Mouse (Mus musculus) testis, postnatal 10 days (tissue): ENCODE data around the gene Thoc5.
A peak's percentile ranks its signal among the peaks of the same experiment; 100 is the strongest.

Experiments
- DNase-seq: peaks from one replicate; pipeline ENCODE4 v3.0.0; 2021; ENCODE audit warnings: low spot score

Thoc5 gene

DNA sequence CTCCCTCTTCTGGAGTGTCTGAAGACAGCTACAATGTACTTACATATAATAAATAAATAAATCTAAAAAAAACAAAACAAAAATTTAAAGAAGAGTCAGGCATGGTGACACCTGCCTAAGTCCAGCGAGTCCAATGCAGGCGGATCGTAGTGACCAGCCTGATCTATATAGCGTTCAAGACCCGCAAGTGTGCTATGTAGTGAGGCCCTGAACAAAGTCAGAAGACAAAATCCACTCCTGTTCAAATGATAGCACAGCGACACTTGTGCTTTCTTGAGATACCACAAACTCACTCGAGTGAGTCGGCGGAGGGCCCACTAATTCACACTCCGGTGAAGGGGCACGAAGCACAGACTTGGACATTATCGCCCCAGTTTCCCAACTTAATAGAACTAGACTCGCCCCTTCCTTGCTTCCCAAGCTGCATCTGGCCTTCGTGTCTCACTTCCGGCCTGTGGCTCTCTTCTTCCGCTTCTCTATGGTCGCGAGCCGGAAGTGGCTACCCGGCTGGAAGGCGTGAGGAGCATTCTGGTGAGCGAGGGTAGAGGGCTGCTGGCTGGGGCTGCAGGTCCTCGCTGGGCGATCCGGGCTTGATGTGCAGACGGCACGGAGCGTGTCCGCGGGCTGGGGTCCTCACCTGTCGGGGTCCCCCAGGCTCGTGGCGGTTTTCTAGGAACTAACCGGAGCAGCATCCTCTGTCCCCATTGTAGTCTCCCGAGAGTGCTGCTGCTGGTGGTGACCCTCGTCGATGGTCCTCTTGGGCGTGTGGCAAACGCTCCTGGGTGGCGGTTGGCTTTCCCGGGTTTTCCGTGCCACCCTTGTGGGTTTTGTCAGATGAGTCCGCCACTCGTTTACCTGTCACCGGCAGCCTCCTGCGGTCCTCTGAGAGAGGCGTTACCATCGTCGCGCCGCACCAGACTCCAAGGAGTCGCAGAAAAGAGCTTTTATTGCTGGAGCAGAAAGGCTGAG, at the start of gene Thoc5:
TSS of gene Thoc5 (plus strand) at position 473 of the 969 bp plus-strand sequence.
- DNase-seq, result peak; percentile 79

DNA sequence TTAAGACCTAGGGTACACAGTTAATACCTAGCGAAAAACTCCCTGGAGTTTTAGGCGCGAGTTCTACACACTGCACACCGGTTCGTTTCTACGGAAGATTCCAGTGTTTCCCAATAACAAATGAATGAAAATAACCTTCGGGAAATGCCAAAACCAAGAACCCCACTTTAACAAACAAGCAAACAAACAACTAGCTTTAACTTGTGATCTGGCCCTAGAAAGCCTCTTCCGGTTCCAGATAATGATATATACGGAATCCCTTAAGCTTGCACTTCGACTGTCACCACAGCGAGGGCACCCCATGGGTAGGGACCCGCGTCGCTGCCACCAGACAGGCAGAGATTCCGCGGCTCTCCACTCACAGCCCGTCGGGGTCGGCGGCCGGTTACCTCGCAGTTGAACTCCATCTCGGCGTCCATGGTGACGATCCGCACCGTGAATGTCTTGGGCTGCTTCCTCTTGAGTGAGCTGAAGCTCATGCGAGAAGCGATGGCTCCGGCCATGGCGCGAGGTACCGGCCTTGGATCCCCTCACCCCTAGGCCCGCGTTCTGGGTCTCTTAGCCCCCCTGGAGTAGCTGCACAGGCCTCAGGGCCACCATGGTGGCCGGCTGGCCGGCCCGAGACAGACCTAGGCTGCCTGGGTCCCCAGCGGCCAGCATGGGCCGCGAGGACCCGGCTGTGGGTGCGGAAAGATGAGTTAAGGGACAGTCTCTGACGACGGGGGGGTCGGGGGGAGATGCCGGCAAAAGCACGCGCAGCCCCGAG, 46.5 kb upstream of the Thoc5 start:
- DNase-seq, result peak; percentile 68

DNA sequence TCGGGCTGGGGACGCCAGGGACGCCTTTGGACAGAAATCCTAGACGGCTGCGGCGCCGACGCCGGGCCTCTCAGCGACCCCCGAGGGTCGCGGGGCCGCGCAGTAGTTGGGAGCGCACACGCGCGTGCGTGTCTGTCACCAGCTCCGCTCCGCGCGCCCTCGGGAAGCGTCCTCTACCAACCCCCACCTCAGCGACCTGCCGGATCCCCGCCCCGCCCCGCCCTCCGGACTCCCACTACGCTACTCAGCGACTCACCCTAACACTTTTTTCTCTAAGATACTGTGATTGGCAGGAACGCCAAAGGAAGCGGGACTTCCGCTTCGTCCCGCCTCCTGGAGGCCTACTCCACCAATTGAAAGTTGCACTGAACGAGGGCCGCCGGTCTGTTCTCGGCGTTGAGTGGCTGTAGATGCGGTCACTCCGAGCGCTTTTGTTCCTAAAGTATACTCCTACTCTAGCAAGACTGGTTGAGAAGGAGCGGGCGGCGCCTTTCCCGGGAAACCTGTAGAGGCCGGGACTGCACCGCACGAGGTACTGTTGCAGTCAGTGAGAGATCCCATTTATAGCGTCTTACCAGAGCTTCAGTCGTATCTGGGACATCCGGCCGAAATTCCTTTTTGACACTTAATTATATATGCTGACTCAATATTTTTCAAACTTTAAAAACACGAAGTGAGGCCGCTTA, 45.7 kb upstream of the Thoc5 start, which contains the start of gene Nf2:
TSS of gene Nf2 (minus strand) at position 279 of the 686 bp plus-strand sequence.
- DNase-seq, result peak; percentile 94

- no peak for DNase-seq
Observed at GRCm38 (mm10) chr11:4850404-4850803, 44.7 kb upstream of the Thoc5 start.

- DNase-seq, result no peak
Observed at GRCm38 (mm10) chr11:4853021-4853420, 42.1 kb upstream of the Thoc5 start.

GRCm38 (mm10) chr11:4854181-4854580, 40.9 kb upstream of the Thoc5 start:
- no peak for DNase-seq

- no peak for DNase-seq
Observed at GRCm38 (mm10) chr11:4858416-4858815, 36.7 kb upstream of the Thoc5 start.

DNA sequence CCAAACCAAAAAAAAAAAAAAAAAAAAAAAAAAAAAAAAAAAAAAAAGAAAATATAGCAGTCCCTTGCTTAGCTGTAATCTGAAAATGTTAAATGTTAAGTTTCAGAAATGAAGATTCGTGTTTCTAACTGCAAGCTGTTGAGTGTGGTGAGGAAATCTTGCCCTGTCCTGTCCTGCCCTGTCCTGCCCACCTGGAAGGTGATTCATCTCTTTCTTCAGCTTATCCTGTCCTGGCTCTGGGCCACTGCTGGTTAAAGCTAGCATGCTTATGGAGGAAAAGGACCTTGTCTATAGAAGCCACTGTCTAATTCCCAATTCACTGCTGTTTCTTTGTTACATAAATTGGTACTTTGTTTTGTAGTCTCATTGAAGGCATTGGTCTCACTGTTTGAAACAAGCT, 34.1 kb upstream of the Thoc5 start:
- DNase-seq, result no peak

- no peak for DNase-seq
Observed at GRCm38 (mm10) chr11:4861816-4862604, 33.1 kb upstream of the Thoc5 start.

- no peak for DNase-seq
Observed at GRCm38 (mm10) chr11:4862730-4863129, 32.4 kb upstream of the Thoc5 start.

DNA sequence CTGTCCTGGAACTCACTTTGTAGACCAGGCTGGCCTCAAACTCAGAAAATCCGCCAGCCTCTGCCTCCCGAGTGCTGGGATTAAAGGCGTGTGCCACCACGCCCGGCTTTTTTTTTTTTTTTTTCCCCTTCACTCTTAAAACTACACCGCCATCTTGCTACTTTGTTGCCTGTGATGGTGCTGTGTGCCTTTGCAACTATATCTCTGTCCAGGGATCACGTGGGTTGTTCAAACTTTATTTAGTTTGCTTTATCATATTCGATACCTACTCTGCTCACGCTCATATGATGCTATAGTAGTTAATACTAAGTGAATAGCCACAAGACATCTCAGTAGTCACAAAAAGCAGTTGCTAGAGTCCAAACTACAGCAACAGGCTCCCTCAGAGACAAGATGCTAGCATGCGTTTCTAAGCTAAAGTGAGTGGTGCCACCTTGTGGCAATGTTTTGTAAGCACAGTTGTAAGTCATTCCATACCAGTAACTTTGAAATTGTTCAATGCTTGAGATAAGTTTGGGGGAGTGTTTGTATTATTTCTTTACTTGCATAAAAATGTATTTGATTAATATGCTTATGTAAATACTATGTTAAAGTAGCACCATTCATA, 29.4 kb upstream of the Thoc5 start:
- peak; percentile 78 for DNase-seq

DNA sequence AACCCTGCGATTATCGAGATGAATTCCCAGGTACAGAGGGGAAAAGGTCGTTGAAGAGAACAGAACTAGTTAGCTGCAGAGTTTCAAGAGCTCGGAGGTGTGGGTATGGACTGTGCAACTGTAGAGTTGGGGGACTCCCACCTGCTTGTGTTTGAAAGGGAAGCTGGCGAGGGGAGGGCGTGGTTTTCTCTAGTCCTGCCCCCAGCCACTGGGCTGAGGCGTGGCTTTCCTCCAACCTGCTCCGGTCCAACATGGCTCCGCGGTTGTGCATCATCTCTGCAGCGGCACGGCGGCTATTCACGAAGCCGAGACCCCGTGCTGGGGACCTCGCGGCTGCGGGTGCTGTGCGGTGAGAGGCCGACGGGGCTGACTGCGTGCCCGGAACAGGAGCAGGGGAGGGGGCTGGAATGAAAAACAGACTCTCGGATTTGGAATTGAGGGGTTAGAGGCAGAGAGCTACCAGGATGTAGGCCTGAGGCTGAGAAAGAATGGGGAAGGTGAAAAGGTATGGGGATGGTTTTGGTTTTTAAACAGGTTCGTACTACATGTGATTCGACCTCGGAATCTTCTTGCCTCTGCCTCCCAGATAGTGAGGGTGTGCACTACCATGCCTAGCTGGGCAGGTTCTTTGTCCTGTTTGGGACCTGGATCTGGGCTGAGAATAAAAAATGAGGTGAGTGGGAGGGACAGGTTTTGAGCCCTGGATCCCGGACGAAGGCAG, 21.2 kb upstream of the Thoc5 start, which contains the start of gene Nipsnap1:
TSS of gene Nipsnap1 (plus strand) at position 197 of the 721 bp plus-strand sequence.
- DNase-seq, result peak; percentile 85

DNA sequence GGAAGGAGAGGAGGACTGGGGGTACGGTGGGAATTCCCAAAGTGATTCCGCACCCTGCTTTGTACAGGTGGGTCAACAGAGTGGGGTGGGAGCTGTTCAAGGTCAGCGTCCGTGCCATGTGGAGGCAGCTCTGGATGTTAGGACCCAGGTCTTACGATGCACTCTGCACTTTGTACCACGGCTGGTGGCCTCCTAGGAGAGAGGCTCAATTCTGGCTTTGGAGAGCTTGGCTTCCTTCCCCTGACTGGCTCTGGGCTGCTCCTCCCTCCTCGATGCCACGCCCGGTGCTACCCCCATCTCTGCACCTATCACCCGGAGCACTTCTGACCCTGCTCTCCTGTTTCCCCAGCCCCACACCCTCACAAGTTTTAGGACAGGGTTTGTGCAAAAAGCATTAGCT, 20.6 kb upstream of the Thoc5 start:
- peak; percentile 54 for DNase-seq

- no peak for DNase-seq
Observed at GRCm38 (mm10) chr11:4881087-4881486, 14.0 kb upstream of the Thoc5 start.

DNA sequence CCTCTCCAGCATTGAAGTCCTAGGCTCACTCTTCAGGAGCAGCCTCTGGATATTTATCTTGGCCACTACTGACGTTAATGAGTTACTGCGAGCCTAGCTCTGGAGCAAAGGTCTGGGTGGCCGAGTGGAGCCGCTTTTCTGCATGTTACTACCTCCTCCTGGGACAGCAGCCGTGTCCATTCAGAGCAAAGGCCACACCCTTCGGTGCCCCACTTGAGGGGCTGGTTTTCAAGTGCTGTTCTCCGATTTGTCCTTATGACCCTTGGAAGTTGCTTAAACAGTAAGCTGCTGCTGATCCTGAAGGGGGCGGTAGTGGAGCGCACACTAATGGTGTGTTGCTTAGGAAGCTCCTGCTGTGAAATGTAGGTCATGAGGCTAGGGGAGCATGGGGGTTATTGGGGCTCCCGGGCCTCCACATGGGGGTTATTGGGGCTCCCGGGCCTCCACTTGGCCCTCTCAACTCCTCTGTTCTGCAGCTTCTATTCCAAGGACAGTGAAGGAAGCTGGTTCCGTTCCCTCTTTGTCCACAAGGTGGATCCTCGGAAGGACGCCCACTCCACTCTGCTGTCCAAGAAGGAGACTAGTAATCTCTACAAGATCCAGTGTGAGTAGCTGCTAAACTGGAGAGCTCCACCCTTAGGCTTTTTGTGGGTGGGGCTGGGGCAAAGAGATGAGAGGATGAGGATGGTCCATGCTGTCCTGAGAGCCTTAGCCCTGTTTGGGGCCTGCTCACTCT, 12.1 kb upstream of the Thoc5 start:
- DNase-seq, result peak; percentile 71

DNA sequence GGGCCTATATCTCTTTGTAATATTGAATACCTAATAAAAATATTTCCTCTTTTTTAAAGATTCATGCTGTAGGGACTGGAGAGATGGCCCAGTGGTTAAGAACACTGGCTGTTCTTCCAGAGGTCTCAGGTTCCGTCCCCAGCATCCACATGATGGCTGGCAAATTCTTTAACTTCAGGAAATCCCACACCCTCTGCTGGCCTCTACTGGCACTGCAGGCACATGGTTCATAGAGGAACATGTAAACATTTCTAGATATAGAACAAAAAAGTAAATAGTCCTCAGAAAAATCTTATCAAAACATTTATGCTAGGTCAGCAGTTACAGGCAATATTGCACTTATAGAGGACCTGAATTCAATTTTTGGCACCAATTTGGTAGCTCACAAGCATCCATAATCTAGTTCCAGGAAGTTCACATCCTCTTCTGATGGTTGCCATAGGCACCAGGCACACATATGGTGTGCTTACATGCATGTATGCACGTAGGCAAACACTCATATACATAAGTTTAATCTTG, 9.7 kb upstream of the Thoc5 start:
- peak; percentile 76 for DNase-seq

DNA sequence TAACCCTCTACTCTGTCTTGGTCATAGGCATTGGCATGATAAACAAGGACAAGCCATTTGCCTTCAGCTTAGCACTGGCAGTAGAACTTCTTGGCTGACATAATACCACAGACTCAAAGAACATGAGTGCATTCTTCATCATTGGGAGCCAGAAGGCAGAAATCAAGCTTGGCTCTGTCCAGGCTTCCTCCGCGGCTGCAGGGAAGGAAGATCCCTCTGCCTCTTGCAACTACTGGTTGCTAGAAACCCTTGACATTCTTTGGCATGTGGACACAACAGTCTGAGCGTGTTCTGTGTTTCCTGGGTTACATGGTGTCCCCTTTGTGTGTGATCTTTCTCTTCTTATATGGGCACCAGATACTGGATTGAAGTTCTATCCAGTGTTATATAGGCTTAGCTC, 8.1 kb upstream of the Thoc5 start:
- DNase-seq, result no peak

GRCm38 (mm10) chr11:4900437-4900836, 5.3 kb downstream of the Thoc5 start:
- DNase-seq, result peak; percentile 57

- DNase-seq, result no peak
Observed at GRCm38 (mm10) chr11:4901956-4902355, 6.8 kb downstream of the Thoc5 start.
